Mouse (Mus musculus) layer of hippocampus, postnatal 36 days (tissue): ENCODE results near the gene Galnt10. TPM values are rescaled to one million over a fixed set of nuclear protein-coding genes. Genes with fewer than 3 reads are reported as not detected.

Source experiments
- DNase-seq, 2 experiments: peaks; one replicate each; pipeline ENCODE4 v3.0.0; 2022
- total RNA-seq, 2 experiments: library from RNA; stranded (reverse); gene quantifications; 2 replicates each; pipeline ENCODE4 v1.2.3; 2021

Galnt10 gene
- total RNA-seq, 2 experiments from 2014 or later: 6.9 to 7.3 TPM

- DNase-seq: no peak
Observed at GRCm38 (mm10) chr11:57643691-57644090, 1.6 kb upstream of the Galnt10 start.

DNA sequence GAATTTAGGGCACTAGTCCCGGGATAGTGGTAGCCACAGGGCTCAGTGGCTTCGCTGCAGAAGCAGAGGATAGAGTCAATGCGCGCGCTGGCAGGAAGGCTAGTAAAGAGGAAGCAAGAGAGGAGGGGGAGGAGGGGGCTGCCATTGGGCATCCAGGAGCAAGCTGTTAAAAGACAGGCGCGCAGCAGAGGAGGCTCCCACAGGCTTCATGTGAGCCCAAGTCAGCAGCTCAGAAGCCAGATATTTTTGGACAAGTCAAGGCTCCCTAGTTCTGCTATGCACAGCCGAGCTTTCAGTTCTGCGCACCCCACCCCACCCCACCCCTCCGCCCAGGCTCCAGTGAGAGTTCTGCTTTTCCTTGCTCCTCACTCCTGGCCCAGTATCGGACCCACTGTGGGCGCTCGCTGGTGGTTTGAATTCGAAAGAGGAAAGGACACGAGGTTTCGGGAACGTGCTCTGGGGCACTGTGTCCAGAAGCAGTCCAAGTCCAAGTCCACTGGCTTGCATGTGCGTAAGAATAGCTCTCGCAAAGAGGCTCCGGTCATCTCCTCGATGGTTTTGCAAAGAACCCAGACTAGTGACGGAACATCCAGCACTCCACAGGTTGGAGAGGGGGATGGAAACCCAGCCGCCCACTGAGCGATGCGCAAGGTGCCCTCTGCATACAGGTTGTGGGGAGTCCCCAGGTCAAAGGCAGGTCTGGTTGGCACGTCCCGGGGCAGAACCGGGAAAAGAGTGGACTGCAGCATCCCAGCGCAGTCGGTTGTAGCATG is 811 bp upstream of the Galnt10 start:
- DNase-seq: no peak

DNA sequence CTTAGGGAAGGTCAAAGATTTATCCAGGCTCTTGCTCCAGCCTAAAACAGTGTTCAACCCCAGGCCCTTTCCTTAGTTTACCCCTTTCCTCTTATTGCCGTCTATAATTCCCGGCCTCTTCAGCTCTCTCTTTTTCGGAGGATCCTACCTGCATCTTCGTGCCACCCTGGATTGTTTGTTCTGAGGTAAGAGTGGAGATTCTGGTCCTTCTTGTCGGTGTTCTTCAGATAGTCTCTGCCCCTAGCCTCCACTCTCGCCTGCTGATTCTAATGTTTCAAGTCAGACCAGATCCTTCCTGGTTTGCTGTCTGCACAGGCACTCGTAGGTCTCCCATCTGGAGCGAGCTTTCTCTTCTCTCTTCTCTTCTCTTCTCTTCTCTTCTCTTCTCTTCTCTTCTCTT is 605 bp downstream of the Galnt10 start:
- peak in 1 of 2 experiments; percentile 0 for DNase-seq

DNA sequence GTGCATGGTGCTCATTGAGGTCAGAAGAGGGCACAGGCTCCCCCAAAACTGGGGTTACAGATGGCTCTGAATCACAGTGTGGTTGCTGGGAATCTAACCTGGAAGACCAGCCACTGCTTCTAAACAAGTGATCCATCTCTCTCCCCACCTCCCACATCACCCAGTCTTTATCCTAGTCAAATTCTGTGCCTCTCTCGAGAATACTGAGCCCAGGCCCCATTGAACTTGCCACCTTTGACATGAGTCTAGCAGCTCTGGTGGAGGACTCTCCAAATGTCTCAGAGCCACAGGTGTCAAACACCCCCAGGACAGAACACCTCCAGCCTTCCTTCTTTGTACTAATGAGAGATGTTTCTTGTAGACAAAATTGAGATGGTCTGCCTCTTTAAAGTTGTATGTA is 1.2 kb downstream of the Galnt10 start:
- DNase-seq: no peak

GRCm38 (mm10) chr11:57646940-57647339 is 1.7 kb downstream of the Galnt10 start:
- no peak for DNase-seq

DNA sequence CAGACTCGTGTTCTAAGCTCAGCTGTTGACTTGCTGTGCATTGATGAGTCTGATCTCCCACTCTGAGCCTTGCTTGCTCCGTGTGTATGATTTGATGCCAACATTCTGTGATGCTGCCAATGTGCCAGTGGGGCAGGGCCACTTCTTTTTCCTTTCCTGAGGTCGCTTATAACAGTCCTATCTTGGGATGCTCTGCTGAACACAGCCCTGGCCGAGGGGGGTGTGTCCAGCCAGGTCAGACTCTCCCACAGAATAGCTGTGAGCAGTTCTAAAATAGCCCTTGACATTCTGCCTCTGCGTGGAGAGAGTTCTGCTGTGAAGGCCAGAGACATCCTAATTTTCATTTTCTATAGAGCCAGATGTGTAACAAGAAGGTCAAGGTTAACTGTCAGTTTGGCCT is 2.2 kb downstream of the Galnt10 start:
- no peak for DNase-seq

GRCm38 (mm10) chr11:57648196-57648800 is 3.1 kb downstream of the Galnt10 start:
- peak in 1 of 2 experiments; percentile 5 for DNase-seq

DNA sequence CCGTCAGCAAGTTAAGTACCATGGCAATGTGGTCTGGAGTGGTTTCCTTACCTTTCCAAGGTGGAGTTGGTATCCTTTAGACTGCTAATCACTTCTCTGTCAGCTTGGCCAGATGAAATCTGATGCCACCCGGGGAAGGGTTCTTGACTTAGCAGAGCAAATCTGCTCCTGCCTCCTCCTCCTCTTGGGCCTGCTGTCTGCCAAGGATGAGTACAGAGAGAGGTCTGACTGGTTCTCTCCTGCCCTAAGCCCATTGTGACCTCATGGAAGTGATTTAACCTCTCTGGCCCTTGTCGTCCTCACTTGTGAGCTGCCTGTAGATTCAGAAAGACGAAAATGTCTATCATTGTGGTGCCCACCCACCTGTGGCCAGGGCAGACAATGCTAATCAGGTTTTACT is 4.0 kb downstream of the Galnt10 start:
- peak in 1 of 2 experiments; percentile 1 for DNase-seq

- peak in 1 of 2 experiments; percentile 0 for DNase-seq
Observed at GRCm38 (mm10) chr11:57649671-57650070, 4.4 kb downstream of the Galnt10 start.

- peak in 1 of 2 experiments; percentile 5 for DNase-seq
Observed at GRCm38 (mm10) chr11:57650867-57651266, 5.6 kb downstream of the Galnt10 start.

DNA sequence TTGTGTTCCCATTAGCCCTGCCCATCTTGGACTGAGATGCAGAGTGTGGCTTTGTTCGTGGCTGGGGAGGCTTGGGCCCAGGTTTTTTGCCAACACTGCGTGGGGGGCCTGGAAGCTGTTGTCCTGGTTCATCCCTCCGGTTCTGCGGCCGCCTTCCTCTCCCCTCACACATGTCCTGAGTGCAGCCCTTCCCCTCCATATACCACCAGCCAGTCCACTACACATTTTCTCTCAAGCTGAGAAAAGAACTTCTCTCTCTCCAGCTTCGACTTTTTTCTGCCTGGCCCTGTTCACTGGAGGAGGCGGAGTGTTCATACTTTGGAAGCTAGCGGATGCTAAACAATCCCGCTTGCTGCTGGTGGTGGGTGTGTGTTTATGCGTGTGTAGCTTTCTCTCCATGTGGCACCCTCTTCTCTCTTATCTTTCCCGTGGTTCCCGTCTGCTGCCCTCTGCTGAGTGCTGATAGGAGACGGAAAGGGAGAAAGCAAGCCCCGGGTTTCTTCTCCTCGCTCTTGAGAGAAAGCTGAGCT is 6.1 kb downstream of the Galnt10 start:
- peak; percentile 67 to 68 for DNase-seq

- no peak for DNase-seq
Observed at GRCm38 (mm10) chr11:57652206-57652922, 7.1 kb downstream of the Galnt10 start.

DNA sequence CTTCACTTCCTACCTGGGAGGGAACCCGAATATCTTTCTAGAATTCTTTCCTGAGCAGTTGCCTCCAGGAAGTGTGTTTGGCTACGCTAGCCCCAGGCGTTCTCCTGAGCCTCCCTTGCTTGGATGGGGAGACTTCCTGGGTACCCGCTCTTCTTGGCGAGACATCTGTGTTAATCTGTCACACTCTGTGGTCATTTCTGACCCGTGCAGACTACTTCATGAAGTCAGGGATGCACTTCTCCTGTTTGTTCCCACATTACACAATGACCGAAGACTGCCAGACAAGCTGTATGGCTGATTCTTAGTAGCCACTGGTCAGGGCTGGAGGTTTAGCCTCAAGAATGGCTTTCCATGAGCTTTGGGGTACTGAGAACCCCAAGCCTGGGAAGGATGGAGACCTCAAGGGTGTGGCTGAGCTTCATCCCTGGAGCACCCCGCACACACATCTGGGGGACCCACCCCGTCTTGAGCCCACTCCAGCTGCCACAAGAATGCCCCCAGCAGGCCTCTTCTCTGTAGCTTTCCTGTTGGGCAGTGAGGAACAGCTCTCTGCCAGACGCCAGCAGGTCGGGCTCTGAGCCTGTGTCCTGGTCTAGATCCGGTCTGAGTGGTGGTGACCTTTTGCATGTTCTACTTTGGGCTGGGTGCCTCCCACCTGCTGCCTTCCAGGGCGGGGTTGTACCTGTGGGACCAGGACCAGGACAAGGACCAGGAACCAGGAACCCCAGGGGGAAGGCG is 7.8 kb downstream of the Galnt10 start:
- no peak for DNase-seq

DNA sequence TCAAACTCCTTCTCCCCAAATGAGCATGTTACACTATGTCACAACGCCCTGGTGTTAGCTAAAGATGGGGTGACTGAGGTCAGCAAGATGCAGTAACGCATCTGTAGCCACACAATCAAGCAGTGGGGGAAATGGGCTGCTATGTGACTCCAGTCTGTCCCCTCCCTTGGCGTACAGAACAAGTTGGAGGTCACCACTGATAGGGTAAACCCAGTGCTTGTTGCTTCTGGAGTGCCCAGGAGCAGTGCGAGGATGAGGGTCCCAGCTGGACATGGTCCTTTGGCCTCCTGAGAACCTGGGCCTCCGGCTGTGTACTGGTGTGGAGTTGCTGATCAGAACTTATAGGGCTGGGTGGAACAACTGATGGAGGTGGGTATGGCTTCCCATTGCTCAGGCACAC is 8.6 kb downstream of the Galnt10 start:
- peak in 1 of 2 experiments; percentile 0 for DNase-seq

DNA sequence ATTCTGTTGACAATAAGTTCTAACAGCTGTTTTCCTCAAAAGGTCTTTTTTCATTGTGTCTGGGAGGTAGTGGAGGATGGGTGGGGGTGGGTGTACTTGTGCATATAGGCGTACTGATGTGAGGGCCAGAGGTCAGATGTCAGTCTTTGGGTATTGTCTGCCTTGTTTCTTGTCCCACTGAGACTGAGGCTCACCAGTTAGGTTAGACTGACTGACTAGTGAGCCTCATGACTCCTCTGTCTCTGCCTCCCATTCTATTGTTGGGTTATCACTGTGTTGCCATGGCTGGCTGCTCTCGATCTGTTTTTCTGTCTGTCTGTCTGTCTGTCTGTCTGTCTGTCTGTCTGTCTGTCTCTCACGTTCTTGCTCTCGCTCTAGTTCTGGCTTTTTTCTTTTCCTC is 9.1 kb downstream of the Galnt10 start:
- DNase-seq: no peak

- no peak for DNase-seq
Observed at GRCm38 (mm10) chr11:57654977-57655397, 9.7 kb downstream of the Galnt10 start.

DNA sequence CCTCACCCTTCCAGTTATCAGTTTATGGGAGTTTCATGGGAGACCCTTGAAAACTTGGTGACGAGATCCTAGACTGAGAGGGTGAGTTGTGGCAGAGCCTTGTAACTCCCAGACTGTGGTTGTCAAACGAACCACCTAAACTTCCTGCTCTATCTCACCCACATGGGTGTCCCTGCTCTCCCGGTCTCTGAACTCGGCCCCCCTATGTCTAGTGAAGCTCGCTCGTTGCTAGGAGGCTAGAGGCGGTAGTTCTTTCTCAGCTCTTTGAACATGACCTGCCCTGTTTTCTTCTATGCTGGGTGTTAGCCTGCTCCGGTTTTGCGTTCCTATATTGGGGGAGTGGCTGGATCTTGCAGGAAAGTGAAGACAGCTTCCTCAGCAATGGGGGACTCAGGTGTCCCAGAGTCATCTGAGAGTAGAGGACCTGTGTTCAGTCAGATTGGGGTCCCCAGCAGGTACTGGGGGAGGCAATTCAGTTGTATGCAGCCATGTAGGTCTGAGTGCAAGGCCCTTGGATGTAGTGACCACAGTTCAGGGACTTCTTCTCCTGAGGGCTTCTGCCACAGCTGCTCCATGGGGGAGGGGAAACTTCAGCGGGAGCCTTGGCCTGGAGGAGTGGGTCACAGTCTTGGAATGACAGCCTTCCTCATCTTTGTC is 10.6 kb downstream of the Galnt10 start:
- DNase-seq: no peak

DNA sequence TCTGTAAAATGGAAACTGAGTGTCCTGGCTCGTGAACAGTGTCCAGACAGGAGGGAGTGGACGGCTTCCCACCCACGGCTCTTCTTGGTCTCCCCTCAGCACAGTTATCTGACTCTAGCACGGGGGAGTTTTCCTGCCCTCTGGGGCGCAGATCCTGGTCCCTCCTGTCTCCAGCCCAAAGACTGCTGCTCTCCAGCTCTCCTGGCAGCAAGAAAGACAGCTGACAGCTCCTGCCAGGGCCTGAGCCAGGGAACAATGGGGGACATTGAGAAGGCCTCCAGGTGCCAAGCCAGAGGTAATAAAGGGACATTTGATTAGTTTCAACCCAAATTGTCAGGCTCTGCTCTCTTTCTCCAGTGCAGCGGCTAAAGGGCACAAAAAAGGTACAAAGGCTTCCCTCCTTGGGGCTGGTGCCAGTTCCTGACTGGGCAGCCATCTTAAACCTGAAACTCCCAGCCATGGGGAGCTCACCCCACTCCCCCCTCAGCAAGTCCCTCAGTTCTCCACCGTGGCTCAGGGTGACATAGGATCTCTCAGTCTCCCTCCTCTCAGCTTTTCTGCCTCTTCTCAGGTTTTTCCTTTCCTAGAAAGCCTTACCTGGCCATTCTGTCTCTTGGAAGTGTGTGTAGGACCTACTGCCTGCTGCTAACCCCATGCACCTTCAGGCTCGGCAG is 11.5 kb downstream of the Galnt10 start:
- no peak for DNase-seq

DNA sequence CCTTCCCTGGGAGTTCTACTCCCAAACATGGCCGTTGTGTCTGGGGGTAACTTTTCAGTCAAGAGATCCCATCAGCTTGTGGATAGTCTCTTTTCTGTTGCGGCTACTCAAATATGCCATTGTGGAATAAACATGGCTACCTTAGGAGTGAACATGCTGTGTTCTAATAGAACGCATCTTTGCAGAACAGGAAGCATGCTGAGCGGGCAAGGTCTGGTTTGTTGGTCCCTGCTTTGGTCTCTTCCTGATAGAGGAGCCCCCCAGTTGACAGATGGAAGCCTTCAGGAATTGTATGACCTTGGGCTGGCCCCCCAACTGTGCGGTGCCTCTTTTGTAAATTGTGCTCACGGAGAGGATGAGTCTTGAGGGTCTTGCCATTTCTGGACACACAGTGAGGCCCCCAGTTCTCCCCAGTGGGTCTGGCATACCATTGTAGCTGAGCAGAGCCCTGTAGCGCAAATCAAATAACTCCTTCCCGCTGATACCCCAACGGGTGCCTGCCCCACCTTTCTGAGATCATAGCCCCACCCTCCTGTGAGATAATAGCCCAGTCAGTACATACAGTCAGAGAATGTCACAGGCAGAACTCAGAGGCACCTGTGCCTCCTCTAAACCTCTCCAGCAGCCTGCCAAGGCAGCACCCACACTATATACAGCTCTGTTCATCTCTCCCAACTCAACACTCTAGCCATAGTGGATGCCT is 12.3 kb downstream of the Galnt10 start:
- DNase-seq: no peak

DNA sequence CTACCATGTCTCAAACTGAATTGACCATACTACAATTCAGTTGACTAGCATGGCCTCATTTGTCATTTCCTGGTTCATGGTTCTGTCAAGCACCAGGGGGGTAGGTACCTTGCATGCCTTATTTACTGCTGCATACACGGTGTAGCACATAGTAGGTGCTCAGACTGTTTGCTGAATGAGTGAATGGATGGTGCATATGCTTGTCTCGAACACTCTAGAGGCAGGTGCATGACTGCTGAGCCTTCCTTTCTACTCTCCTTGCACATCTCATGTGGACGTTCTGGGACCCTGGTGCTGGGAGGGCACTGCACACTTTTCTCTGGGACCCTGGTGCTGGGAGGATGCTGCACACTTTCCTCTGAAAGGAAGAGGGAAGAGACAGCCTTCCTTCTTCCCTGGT is 13.0 kb downstream of the Galnt10 start:
- DNase-seq: no peak

DNA sequence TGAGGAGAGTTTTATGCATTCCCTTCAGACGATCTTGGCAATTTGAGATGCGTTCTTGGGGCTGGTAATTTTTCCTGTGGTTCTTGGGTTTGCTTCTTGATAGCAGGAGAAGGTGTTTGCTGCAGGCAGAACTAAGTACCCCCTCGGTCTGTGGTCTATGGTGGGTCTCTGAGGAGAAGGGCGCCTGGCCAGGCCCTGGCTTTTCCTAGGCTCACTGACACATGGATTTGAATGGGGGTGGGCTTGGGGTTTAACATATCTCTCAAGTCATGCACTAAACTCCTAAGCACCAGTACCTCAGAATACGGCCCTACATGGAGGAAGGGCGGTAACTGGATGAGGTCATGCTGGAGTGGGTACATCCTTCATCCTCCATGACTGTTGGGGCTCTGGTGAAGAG is 13.5 kb downstream of the Galnt10 start:
- no peak for DNase-seq
